Mouse (Mus musculus): ENCODE results near the gene Gm47791.

- TF ChIP-seq CTCF (IDR thresholded peaks at IDR 0.05; ENCODE audit: low read depth, low read length) = no peak
- no peak for TF ChIP-seq GATA1 (IDR thresholded peaks at IDR 0.05; ENCODE audit: borderline replicate concordance, low read length)
- TF ChIP-seq TAL1 (conservative IDR thresholded peaks at IDR 0.05; ENCODE audit: low read depth, low read length) = no peak
- TF ChIP-seq GATA2 (IDR thresholded peaks at IDR 0.05; ENCODE audit: borderline replicate concordance, low read depth, low read length) = no peak
Observed at GRCm38 (mm10) chr1:82725026-82725874, 45.8 kb downstream of the Gm47791 start.

Measured in G1E (cell line).